12 mouse cellular contexts compared by ENCODE assay signal in genomic region chr7:83723221-83723620, GRCm38 (mm10).
"Had no signal": no experiment of that assay in that cellular context is flagged by ENCODE, and none has a peak within 500 bp of the region (broad histone marks: within the 10 kb centered on the region; RNA-seq: fewer than 3 reads in every experiment).

No protein-coding gene starts in this region.

- DNase-seq: kidney, postnatal 14 days; lung, adult 18-20 months; retina, postnatal 1 day; right cerebral cortex, postnatal 4 days; spleen, adult 18-20 months; thymus, adult 18-20 months; thymus, postnatal 14 days had no signal

- H3K9ac ChIP-seq: limb, embryonic 13.5 days; liver, embryonic 14.5 days; midbrain, embryonic 13.5 days; neural tube, embryonic 12.5 days had no signal

- H3K4me1 ChIP-seq: midbrain, embryonic 13.5 days; neural tube, embryonic 12.5 days had no signal

- H3K9me3 ChIP-seq: limb, embryonic 13.5 days; midbrain, embryonic 13.5 days; neural tube, embryonic 12.5 days had no signal

- H3K36me3 ChIP-seq: limb, embryonic 13.5 days; midbrain, embryonic 13.5 days; neural tube, embryonic 12.5 days had no signal

- ATAC-seq: midbrain, embryonic 13.5 days had no signal

- H3K27me3 ChIP-seq: limb, embryonic 13.5 days; midbrain, embryonic 13.5 days; neural tube, embryonic 12.5 days had no signal

- H3K4me2 ChIP-seq: limb, embryonic 13.5 days; midbrain, embryonic 13.5 days; neural tube, embryonic 12.5 days had no signal

- H3K27ac ChIP-seq: limb, embryonic 13.5 days; liver, embryonic 14.5 days; midbrain, embryonic 13.5 days; neural tube, embryonic 12.5 days had no signal

- H3K4me3 ChIP-seq: limb, embryonic 13.5 days; midbrain, embryonic 13.5 days; myocyte; neural tube, embryonic 12.5 days had no signal
